Mouse (Mus musculus): Measurements from ENCODE around the gene Lce1d.

Gene Lce1d

DNA sequence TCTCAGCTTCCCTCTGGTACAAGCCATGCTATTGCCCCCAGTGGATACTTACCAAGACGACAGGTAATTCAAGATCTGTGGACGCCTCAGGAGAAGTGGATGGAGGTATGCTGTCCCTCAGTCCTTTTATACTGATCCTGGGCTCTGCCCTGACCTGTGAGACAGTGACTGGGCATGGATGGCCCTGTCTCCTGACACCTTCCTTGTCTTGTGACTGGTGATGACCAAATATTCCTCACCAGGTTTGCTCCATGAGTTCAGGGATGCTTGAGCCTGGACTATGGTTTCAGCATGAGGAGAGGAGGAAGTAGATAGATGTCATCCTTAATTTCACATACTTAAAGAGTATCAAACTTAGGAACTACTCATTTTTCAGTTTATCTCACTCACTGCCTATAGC, at the start of gene Lce1d:
Lce1d (minus strand) TSS at position 101 of the 400 bp plus-strand sequence.
- DNase-seq = no peak

DNA sequence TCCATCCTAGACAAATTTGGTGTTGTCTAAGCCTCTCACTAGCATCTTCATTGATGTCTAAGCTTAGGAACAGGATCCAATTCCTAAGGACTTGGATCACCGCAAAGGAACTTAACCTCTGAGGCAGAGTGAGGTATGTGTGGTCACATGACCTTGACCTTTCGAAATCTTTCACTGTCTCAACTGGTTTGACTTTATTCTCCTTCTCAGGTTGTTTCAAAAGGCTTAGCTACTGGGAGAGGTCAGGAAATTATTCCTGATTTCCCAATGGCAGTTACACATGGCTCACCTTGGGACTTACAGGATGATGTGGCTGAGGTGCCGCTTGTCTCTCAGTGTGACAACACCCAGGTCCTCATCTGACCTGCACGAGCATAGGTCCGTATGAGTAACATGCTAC, 35.6 kb upstream of the Lce1d start:
- DNase-seq = no peak

DNA sequence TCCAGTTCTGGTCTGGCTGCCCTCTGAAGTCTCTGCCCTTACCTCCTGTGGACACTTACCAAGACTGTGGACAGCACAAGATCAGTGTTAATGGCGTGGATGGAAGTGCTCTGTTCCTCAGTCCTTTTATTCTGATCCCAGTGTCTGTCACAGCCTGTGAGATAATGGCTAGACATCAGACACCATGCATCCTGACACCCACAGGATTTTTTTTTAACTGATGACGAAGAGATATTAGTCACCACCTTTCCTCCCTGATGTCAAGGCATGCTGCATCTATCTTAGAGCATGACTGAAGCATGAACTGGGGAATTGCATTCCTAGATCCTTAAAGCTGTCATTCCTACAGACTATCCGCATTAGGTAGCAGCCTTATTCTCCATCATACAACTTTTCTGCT, 33.2 kb upstream of the Lce1d start, which contains the start of gene Lce1f:
Lce1f (minus strand) TSS at position 101 of the 400 bp plus-strand sequence.
- no peak for DNase-seq

DNA sequence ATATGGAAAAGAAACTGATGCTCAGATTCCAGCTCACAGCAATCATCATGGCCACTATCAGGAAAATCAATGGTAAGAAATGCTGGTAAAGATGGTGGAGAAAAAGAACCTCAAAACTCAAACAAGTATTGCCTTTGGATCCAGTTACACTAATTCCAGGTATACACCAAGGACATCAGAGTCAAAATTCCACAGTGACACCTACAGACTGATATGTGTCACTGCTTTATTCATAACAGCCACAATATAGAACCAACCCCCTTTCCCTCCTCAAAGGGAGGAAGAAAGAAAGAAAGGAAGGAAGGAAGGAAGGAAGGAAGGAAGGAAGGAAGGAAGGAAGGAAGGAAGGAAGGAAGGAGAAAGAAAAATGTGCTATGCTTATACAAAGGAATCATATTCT, 28.1 kb upstream of the Lce1d start:
- DNase-seq = no peak

DNA sequence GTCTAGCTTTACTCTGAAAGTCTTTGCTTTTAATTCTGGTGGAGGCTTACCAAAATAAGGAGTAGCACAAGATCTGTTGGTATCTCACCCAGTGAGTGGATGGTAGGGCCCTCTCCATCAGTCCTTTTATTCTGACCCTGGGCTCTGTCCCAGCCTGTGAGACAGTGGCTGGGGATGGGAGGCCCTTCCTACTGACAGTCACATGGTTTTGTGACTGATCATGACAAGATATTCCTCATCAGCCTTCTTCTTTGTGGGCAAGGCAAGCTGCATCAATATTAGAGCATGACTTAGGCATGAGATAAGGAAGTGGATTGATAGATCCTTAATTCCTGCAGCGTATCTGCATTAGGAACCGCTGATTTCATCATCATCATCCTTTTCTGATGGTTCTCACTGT, 22.0 kb upstream of the Lce1d start, which contains the start of gene Lce1e:
Lce1e (minus strand) TSS at position 101 of the 400 bp plus-strand sequence.
- DNase-seq = no peak

DNA sequence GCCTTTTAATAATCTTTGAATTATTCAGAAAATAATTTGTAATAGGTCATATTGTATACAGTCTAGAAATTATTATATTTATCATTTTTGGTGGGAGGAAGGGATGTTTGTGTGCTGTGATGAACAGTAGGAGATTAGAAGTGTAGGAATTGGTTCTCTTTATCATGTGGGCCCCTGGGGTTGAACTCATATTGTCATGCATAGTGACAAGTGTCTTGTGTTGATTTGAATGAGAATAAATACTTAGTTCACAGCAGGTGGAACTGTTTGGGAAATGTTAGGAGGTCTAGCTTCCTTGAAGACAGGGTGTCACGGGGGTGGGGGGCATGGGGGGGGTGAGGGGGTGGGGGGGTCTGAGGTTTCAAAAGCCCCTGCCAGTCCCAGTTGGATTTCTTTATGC, 7.6 kb upstream of the Lce1d start:
- no peak for DNase-seq

DNA sequence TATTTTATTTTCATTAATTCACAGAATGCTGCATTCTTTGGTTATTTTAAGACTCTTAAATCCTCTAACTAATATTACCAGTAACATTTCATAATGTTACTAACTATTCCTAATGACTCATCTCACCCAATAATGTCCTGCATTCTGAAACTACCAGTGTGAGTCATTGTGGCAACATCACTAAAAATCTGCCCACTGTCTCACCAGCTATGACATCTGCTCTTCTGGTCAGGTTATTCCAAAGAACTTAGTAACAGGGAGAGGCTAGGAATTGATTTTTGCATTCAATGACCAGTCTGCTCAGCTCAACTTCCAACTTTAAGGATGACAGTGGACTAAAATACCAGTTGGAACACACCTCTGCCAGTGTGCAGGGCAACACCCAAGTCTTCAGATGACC, 4.7 kb upstream of the Lce1d start:
- DNase-seq = no peak

DNA sequence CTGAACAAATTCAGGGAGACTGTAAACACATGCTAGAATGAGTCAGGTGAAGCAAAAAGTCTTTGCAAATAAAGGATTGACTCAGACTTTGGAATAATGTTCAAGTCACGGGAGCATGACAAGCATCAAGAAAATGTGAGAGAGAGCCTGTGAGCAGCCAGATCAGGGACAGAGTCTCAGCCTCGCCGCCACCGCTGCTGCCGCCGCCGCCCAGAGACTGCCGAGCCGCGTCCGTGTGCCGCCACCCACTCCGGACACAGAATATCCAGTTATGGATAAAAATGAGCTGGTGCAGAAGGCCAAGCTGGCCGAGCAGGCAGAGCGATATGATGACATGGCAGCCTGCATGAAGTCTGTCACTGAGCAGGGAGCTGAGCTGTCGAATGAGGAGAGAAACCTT, 2.1 kb upstream of the Lce1d start:
- peak; percentile 38 to 46 for DNase-seq

DNA sequence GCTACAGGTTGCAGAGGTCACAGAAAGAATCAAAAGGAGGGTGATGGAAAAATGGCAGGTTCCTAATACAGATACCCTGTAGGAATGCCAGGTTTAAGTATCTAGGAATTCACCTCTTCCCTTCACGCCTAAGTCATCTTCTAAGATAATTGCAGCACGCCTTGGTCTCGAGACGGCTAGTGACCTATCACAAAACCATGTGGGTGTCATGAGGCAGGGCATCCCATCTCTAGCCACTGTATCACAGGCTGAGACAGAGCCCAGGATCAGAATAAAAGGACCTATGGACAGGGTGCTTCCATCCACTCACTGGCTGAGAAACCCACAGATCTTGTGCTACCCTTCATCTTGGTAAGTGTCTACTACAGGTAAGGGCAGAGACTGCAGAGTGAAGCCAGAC, 8.1 kb downstream of the Lce1d start, which contains the start of gene Lce1c:
Lce1c (plus strand) TSS at position 301 of the 400 bp plus-strand sequence.
- no peak for DNase-seq

DNA sequence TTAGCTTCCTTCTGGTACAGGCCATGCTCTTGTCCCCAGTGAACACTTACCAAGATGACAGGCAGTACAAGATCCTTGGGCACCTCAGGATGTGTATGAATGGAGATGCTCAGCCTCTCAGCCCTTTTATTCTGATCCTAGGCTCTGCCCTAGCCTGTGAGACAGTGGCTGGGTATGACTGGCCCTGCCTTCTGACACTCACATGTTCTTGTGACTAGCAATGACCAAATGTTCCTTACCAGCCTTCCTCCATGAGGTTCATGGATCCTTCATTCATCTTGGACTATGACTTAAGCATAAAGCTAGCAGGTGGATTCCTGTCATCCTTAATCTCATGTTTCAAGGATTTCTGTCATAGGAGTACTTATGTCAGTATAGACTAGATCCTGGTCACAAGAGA, 16.8 kb downstream of the Lce1d start, which contains the start of gene Lce1a2:
Lce1a2 (minus strand) TSS at position 101 of the 400 bp plus-strand sequence.
- no peak for DNase-seq

DNA sequence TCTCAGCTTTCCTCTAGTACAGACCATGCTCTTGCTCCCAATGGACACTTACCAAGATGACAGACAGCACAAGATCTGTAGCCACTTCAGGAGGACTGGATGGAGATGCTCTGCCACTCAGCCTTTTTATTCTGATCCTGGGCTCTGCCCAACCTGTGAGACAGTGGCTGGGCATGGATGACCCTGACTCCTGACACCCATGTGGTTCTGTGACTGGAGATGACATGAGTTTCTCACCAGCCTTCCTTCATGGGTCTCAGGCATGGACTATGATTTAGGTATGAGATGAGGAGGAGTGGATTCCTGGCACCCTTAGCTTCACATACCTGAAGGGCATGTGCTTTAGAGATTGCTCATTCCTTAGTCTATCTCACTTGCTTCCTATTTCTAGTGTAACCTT, 30.2 kb downstream of the Lce1d start, which contains the start of gene Lce1b:
Lce1b (minus strand) TSS at position 101 of the 400 bp plus-strand sequence.
- no peak for DNase-seq

DNA sequence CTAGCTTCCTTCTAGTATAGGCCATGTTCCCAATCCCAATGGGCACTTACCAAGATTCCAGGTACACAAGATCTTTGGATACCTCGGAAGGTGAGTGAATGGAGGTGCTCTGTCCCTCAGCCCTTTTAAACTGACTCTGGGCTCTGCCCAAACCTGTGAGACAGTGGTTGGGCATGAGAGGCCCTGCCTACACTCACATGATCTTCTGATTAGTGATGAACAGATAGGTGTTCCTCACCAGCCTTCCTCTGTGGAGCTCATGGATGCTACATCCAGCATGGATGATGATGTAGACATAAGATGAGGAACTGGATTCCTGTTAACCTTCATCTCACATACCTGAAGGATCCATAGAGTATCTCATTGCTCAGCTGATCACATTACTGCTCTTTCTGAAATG, 38.8 kb downstream of the Lce1d start, which contains the start of gene Lce1a1:
Lce1a1 (minus strand) TSS at position 101 of the 400 bp plus-strand sequence.
- DNase-seq = no peak

DNA sequence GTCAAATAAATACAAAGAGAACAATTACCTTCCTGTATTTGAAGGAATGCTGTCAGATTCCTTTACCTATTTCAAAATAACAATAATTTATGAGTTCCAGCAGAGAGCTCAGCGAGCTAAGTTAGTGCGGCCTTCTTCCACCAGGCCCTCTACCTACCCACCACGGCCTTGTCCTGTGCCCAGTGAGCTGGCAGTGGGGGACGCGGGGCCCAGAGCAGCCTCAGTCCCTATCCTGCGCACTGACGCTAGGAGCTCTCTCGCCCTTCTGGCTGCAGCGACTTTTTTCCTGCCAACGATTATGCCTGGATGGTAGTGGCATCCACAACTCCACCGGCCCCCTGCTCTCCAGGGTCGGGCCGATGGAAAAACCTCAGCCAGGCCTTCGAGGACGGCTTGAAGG, 47.2 kb downstream of the Lce1d start:
- DNase-seq = no peak

DNA sequence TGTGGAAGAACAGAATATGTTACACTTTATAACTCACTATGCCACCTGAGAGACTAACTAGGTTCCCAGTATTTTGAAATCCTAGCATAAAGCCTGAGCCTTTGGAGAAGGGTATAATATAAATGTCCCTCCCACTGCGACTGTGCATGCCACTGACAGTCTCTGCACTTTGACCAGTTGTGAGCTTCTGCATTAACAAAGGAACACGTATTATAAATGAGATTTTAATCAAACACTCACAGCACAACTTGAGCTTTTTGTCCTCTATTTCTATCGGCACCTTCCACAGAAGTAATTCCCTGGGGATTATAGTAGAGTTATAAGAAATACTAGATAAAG, 48.4 kb downstream of the Lce1d start:
- no peak for DNase-seq

DNA sequence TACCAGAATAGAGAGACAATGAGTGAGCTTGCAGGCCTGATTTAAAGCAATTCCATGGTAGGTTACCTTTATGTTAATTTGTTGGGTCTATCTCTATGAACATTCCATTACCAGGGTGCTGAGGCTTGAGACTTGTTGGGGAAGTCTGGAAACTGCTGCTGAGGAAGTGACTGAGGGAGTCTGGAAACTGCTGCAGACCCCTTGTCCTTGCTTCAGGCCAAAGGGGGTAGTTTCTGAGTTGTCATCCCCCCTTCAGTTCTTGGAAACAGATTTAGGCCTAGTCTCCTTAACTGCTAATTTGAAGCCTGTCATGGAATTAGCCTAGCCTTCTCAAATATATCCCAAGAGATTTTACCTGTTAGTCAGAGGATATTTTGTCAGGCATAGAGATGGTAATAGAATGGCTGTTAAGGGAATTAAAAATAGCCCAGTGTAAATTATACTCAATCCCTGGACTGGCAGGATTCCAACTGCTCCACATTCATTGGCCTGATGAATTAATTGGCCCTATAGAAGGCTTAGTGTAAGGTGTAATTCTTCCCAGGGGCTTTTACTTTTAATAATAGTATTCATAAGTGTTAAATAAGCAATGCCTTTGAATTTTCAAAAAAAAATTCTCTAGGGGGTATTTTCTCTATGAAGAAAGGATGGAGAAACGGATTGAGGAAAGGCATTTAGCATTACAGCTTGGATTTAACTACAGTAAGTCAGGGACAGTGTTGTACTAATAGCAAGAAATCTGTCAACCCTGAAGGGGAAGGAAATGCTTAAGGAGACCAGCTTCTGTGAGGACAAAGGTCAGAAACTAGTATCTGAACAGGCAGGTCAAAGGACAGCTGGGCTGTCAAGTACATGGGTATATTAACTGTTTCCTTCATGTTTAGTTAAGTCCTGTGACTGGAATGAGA, 49.0 kb downstream of the Lce1d start:
- DNase-seq = peak; percentile 4 to 7

All from cerebellum, postnatal 10 days (tissue).